In genomic region chr6:137542231-137543152, GRCm38 (mm10) we compare ENCODE assay signal across 8 mouse cellular contexts.
DNase-seq lines count a peak whose midpoint lies in the region; ATAC-seq lines count a peak whose summit lies in the region.

No protein-coding gene starts in this region.

- H3K4me3 ChIP-seq in embryonic facial prominence, embryonic 15.5 days (replicated peaks) = no peak overlapping the region
- H3K4me3 ChIP-seq in intestine, embryonic 14.5 days (ENCODE audit: low read depth, low read length) = no peak overlapping the region
- no peak overlapping the region for H3K4me3 ChIP-seq in neural tube, embryonic 15.5 days (replicated peaks)
- no peak overlapping the region for H3K4me3 ChIP-seq in liver, embryonic 12.5 days

- no peak overlapping the region for H3K9ac ChIP-seq in embryonic facial prominence, embryonic 15.5 days
- H3K9ac ChIP-seq in intestine, embryonic 14.5 days (ENCODE audit: low read length) = no peak overlapping the region
- H3K9ac ChIP-seq in neural tube, embryonic 15.5 days (replicated peaks) = no peak overlapping the region
- no peak overlapping the region for H3K9ac ChIP-seq in liver, embryonic 12.5 days

- H3K27me3 ChIP-seq in embryonic facial prominence, embryonic 15.5 days = no peaks in the 10 kb centered on the region
- H3K27me3 ChIP-seq in intestine, embryonic 14.5 days (replicated peaks; ENCODE audit: control insufficient read depth, insufficient read depth, low read length) = no peaks in the 10 kb centered on the region
- no peaks in the 10 kb centered on the region for H3K27me3 ChIP-seq in neural tube, embryonic 15.5 days (replicated peaks)
- peaks cover 2% of the 10 kb centered on the region; the same call in 1 of the 2 replicates for H3K27me3 ChIP-seq in liver, embryonic 12.5 days (replicated peaks)

- intact Hi-C loops in left cerebral cortex, postnatal 4 days (cut with DNase I) = no loop called here

- H3K4me2 ChIP-seq in embryonic facial prominence, embryonic 15.5 days (replicated peaks) = peak overlapping the region; percentile 15; the same call in 1 of the 2 replicates
- peak overlapping the region; percentile 7; the same call in 1 of the 2 replicates for H3K4me2 ChIP-seq in intestine, embryonic 14.5 days (ENCODE audit: low read length)
- H3K4me2 ChIP-seq in neural tube, embryonic 15.5 days = no peak overlapping the region; the same call in 1 of the 2 replicates
- no peak overlapping the region for H3K4me2 ChIP-seq in liver, embryonic 12.5 days

- H3K4me1 ChIP-seq in embryonic facial prominence, embryonic 15.5 days = peaks cover 27% of the 10 kb centered on the region
- H3K4me1 ChIP-seq in intestine, embryonic 14.5 days (replicated peaks; ENCODE audit: control insufficient read depth, insufficient read depth, low read length) = peaks cover 12% of the 10 kb centered on the region
- peaks cover 10% of the 10 kb centered on the region for H3K4me1 ChIP-seq in neural tube, embryonic 15.5 days
- peaks cover 31% of the 10 kb centered on the region for H3K4me1 ChIP-seq in liver, embryonic 12.5 days

- H3K27ac ChIP-seq in embryonic facial prominence, embryonic 15.5 days (replicated peaks) = peak overlapping the region; percentile 13; the same call in 1 of the 2 replicates
- peak overlapping the region; percentile 57; the same call in 1 of the 2 replicates for H3K27ac ChIP-seq in intestine, embryonic 14.5 days (ENCODE audit: low read depth)
- no peak overlapping the region for H3K27ac ChIP-seq in neural tube, embryonic 15.5 days (replicated peaks)
- H3K27ac ChIP-seq in liver, embryonic 12.5 days = no peak overlapping the region

- no peaks in the 10 kb centered on the region for H3K36me3 ChIP-seq in embryonic facial prominence, embryonic 15.5 days
- no peaks in the 10 kb centered on the region for H3K36me3 ChIP-seq in intestine, embryonic 14.5 days (ENCODE audit: control insufficient read depth, insufficient read depth, low read length)
- no peaks in the 10 kb centered on the region for H3K36me3 ChIP-seq in neural tube, embryonic 15.5 days
- no peaks in the 10 kb centered on the region for H3K36me3 ChIP-seq in liver, embryonic 12.5 days

- ATAC-seq in embryonic facial prominence, embryonic 15.5 days (ENCODE audit: insufficient number of reproducible peaks, low FRiP score, low TSS enrichment, low read depth) = peak; percentile 43
- ATAC-seq in intestine, embryonic 14.5 days (replicated peaks; ENCODE audit: low FRiP score, low TSS enrichment, low read depth) = no peak
- ATAC-seq in neural tube, embryonic 15.5 days (ENCODE audit: low FRiP score) = peak; percentile 41; the same call in 1 of the 2 replicates
- no peak for ATAC-seq in liver, embryonic 12.5 days
- ATAC-seq in megakaryocyte, adult 5-6 weeks (ENCODE audit: poor library complexity, severe bottlenecking) = no peak

- 8% methylated on average over 10 of the region's 10 CpGs for WGBS in embryonic facial prominence, embryonic 15.5 days
- 20% methylated on average over 10 of the region's 10 CpGs for WGBS in intestine, embryonic 14.5 days
- 12% methylated on average over 10 of the region's 10 CpGs for WGBS in neural tube, embryonic 15.5 days
- WGBS in liver, embryonic 12.5 days (ENCODE audit: insufficient replicate concordance) = 18% methylated on average over 10 of the region's 10 CpGs

- peak; percentile 34 for DNase-seq in left cerebral cortex, postnatal 4 days
- no peak for DNase-seq in left cerebral cortex, adult 18-20 months (ENCODE audit: low spot score in 2 of 2)
- no peak for DNase-seq in intestine, embryonic 14.5 days (ENCODE audit: low spot score)
- no peak for DNase-seq in liver

- 0 out of 2 replicates have a peak, but pooled peaks cover 5% of the 10 kb centered on the region for H3K9me3 ChIP-seq in embryonic facial prominence, embryonic 15.5 days (replicated peaks)
- no peaks in the 10 kb centered on the region for H3K9me3 ChIP-seq in intestine, embryonic 14.5 days (ENCODE audit: control insufficient read depth, low read length)
- no peaks in the 10 kb centered on the region for H3K9me3 ChIP-seq in neural tube, embryonic 15.5 days (replicated peaks)
- no peaks in the 10 kb centered on the region for H3K9me3 ChIP-seq in liver, embryonic 12.5 days (replicated peaks)

Comparison
In these comparisons a context has a peak if more than half of its experiments do, and no peak if none do; other contexts are left out.
1. ATAC-seq: peak in embryonic facial prominence, embryonic 15.5 days (single experiment) and neural tube, embryonic 15.5 days (single experiment); none in intestine, embryonic 14.5 days (single experiment), liver, embryonic 12.5 days (single experiment) and megakaryocyte, adult 5-6 weeks (single experiment).
2. H3K27ac ChIP-seq: peak in embryonic facial prominence, embryonic 15.5 days (single experiment) and intestine, embryonic 14.5 days (single experiment); none in neural tube, embryonic 15.5 days (single experiment) and liver, embryonic 12.5 days (single experiment).
3. H3K4me2 ChIP-seq: peak in embryonic facial prominence, embryonic 15.5 days (single experiment) and intestine, embryonic 14.5 days (single experiment); none in neural tube, embryonic 15.5 days (single experiment) and liver, embryonic 12.5 days (single experiment).